ENCODE assay signal across 26 mouse cellular contexts in the genomic region with DNA sequence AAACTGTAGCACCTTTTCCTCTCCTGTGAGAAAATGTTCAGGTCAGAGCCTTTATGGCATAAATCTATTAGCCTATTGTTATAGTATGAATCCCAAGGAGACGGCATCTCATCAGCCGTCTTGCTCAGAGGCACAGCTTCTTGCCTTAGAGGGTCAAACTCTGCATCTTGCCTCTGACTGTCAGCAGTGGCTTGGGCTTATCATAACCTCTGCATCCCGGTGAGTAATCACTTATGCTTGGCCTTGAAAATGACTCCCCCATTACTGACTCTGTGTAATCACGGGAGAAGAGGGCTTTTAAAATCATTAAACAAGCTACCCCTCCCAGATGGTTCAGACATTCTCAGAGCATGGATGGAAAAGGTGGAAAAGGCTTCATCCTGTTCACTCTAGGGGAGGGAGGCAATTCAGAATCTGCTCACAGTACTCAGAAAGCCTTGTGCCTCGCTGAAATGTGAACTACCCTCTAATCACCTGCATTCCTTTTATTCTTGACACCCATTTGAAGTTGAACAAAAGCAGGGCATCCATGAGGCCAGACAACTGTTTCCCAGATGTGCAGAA.
DNase-seq lines count a peak whose midpoint lies in the region; ATAC-seq and TF ChIP-seq lines count a peak whose summit lies in the region.
"Had no signal": no experiment of that assay in that cellular context is flagged by ENCODE, and none has a peak within 500 bp of the region (broad histone marks: within the 10 kb centered on the region; RNA-seq: fewer than 3 reads in every experiment).

No protein-coding gene starts in this region.

- no peak for TF ChIP-seq CTCF in kidney, adult 2 months (conservative IDR thresholded peaks at IDR 0.05; ENCODE audit: insufficient read depth, insufficient read length, low read depth, low read length)
- no peak for TF ChIP-seq CTCF in brain, embryonic 14.5 days (IDR thresholded peaks at IDR 0.05; ENCODE audit: borderline replicate concordance, extremely low read depth, insufficient read depth, insufficient read length)

- H3K9me3 ChIP-seq in forebrain, embryonic 12.5 days: no peaks in the 10 kb centered on the region
- H3K9me3 ChIP-seq in forebrain, embryonic 16.5 days (ENCODE audit: control insufficient read depth, low read length): no peaks in the 10 kb centered on the region
- H3K9me3 ChIP-seq in kidney, embryonic 14.5 days (ENCODE audit: control insufficient read depth, low read length): no peaks in the 10 kb centered on the region
- H3K9me3 ChIP-seq: embryonic facial prominence, embryonic 15.5 days; heart, embryonic 12.5 days; hindbrain, embryonic 15.5 days; intestine, embryonic 15.5 days; kidney, embryonic 15.5 days; liver, embryonic 13.5 days had no signal

- H3K27me3 ChIP-seq in forebrain, embryonic 12.5 days: no peaks in the 10 kb centered on the region
- H3K27me3 ChIP-seq in forebrain, embryonic 16.5 days (replicated peaks; ENCODE audit: control insufficient read depth, insufficient read depth, low read length): no peaks in the 10 kb centered on the region
- no peaks in the 10 kb centered on the region for H3K27me3 ChIP-seq in kidney, embryonic 14.5 days (ENCODE audit: control insufficient read depth, insufficient read depth, low read length)
- H3K27me3 ChIP-seq in kidney, adult 2 months (replicated peaks; ENCODE audit: control insufficient read depth, insufficient read depth, low read length): no peaks in the 10 kb centered on the region
- H3K27me3 ChIP-seq: embryonic facial prominence, embryonic 15.5 days; heart, embryonic 12.5 days; hindbrain, embryonic 15.5 days; intestine, embryonic 15.5 days; kidney, embryonic 15.5 days; liver, embryonic 13.5 days had no signal

- H3K4me3 ChIP-seq in forebrain, embryonic 12.5 days (replicated peaks): no peak overlapping the region
- no peak overlapping the region for H3K4me3 ChIP-seq in forebrain, embryonic 16.5 days (replicated peaks; ENCODE audit: low read length)
- no peak overlapping the region for H3K4me3 ChIP-seq in kidney, embryonic 14.5 days (ENCODE audit: low read length)
- H3K4me3 ChIP-seq in kidney, adult 2 months (ENCODE audit: insufficient read depth, low read depth, low read length): no peak overlapping the region
- H3K4me3 ChIP-seq: embryonic facial prominence, embryonic 15.5 days; heart, embryonic 12.5 days; hindbrain, embryonic 15.5 days; intestine, embryonic 15.5 days; kidney, embryonic 15.5 days; liver, embryonic 13.5 days had no signal

- no peaks in the 10 kb centered on the region for H3K36me3 ChIP-seq in forebrain, embryonic 12.5 days (replicated peaks)
- no peaks in the 10 kb centered on the region for H3K36me3 ChIP-seq in forebrain, embryonic 16.5 days (ENCODE audit: control insufficient read depth, insufficient read depth)
- no peaks in the 10 kb centered on the region for H3K36me3 ChIP-seq in kidney, embryonic 14.5 days (ENCODE audit: control insufficient read depth, insufficient read depth, low read length)
- no peaks in the 10 kb centered on the region for H3K36me3 ChIP-seq in kidney, adult 2 months (ENCODE audit: control insufficient read depth, insufficient read depth, low read length)
- H3K36me3 ChIP-seq: embryonic facial prominence, embryonic 15.5 days; heart, embryonic 12.5 days; hindbrain, embryonic 15.5 days; intestine, embryonic 15.5 days; kidney, embryonic 15.5 days; liver, embryonic 13.5 days had no signal

- H3K4me1 ChIP-seq in forebrain, embryonic 12.5 days: peaks cover 4% of the 10 kb centered on the region
- H3K4me1 ChIP-seq in forebrain, embryonic 16.5 days (replicated peaks; ENCODE audit: control insufficient read depth, insufficient read depth, low read length): no peaks in the 10 kb centered on the region
- no peaks in the 10 kb centered on the region for H3K4me1 ChIP-seq in kidney, embryonic 14.5 days (ENCODE audit: control insufficient read depth, insufficient read depth, low read length)
- H3K4me1 ChIP-seq in kidney, adult 2 months (ENCODE audit: control insufficient read depth, insufficient read depth, low read length): no peaks in the 10 kb centered on the region
- H3K4me1 ChIP-seq: embryonic facial prominence, embryonic 15.5 days; heart, embryonic 12.5 days; intestine, embryonic 15.5 days; kidney, embryonic 15.5 days; liver, embryonic 13.5 days had no signal

- no peak for DNase-seq in kidney, adult 2 months
- peak; percentile 3 for DNase-seq in 3T3-L1 (ENCODE audit: low read depth, low spot score)
- peak; percentile 55 for DNase-seq in brain, embryonic 14.5 days (ENCODE audit: low read depth)
- no peak for DNase-seq in right cerebral cortex, postnatal 4 days
- DNase-seq: adrenal gland, postnatal 14 days; cerebellum, adult 9-10 months; gastrocnemius, postnatal 14 days; heart, adult 18-20 months; heart, postnatal 10 days; kidney, postnatal 36 days; layer of hippocampus, postnatal 36 days; liver, embryonic 13.5 days; lung, adult 2 months; lung, postnatal 14 days; retina, postnatal 1 day; right cerebral cortex, postnatal 25 days; thymus, postnatal 14 days had no signal

- H3K9ac ChIP-seq in forebrain, embryonic 12.5 days: no peak overlapping the region
- no peak overlapping the region for H3K9ac ChIP-seq in forebrain, embryonic 16.5 days (replicated peaks; ENCODE audit: low read depth, low read length)
- no peak overlapping the region for H3K9ac ChIP-seq in kidney, embryonic 14.5 days (ENCODE audit: low read depth, low read length)
- H3K9ac ChIP-seq: embryonic facial prominence, embryonic 15.5 days; heart, embryonic 12.5 days; hindbrain, embryonic 15.5 days; intestine, embryonic 15.5 days; kidney, embryonic 15.5 days; liver, embryonic 13.5 days had no signal

- H3K4me2 ChIP-seq in forebrain, embryonic 12.5 days: no peak overlapping the region
- H3K4me2 ChIP-seq in forebrain, embryonic 16.5 days (ENCODE audit: low read length): no peak overlapping the region
- H3K4me2 ChIP-seq in kidney, embryonic 14.5 days (replicated peaks; ENCODE audit: low read depth, low read length): no peak overlapping the region
- H3K4me2 ChIP-seq: embryonic facial prominence, embryonic 15.5 days; heart, embryonic 12.5 days; hindbrain, embryonic 15.5 days; intestine, embryonic 15.5 days; kidney, embryonic 15.5 days; liver, embryonic 13.5 days had no signal

- peak; percentile 72 for ATAC-seq in forebrain, embryonic 12.5 days (ENCODE audit: low FRiP score)
- ATAC-seq in forebrain, embryonic 16.5 days: no peak
- ATAC-seq in kidney, embryonic 14.5 days (ENCODE audit: low FRiP score, low TSS enrichment): 0 out of 2 replicates have a peak, but pooled peaks have one; percentile 35
- ATAC-seq in activated CD4-positive, CD25-positive, alpha-beta regulatory T cell, adult 4 months: no peak
- ATAC-seq: intestine, embryonic 15.5 days had no signal

- 46% methylated on average over 5 of the region's 5 CpGs for WGBS in forebrain, embryonic 12.5 days
- WGBS in forebrain, embryonic 16.5 days: 32% methylated on average over 5 of the region's 5 CpGs
- WGBS in kidney, embryonic 14.5 days: 33% methylated on average over 5 of the region's 5 CpGs
- WGBS in kidney, adult 2 months: 38% methylated on average over 5 of the region's 5 CpGs

- no peak for TF ChIP-seq POLR2A in kidney, adult 2 months (IDR thresholded peaks at IDR 0.05; ENCODE audit: low read depth, low read length)
- TF ChIP-seq POLR2A in brain, embryonic 14.5 days (IDR thresholded peaks at IDR 0.05; ENCODE audit: borderline replicate concordance, extremely low read depth, insufficient read depth, insufficient read length, poor library complexity, severe bottlenecking): no peak

- H3K27ac ChIP-seq in forebrain, embryonic 12.5 days: no peak overlapping the region
- no peak overlapping the region for H3K27ac ChIP-seq in forebrain, embryonic 16.5 days (ENCODE audit: low read length)
- no peak overlapping the region for H3K27ac ChIP-seq in kidney, embryonic 14.5 days (ENCODE audit: low read depth, low read length)
- H3K27ac ChIP-seq in kidney, adult 2 months (ENCODE audit: insufficient read depth, low read depth, low read length): no peak overlapping the region
- H3K27ac ChIP-seq: embryonic facial prominence, embryonic 15.5 days; hindbrain, embryonic 15.5 days; intestine, embryonic 15.5 days; kidney, embryonic 15.5 days; liver, embryonic 13.5 days had no signal

Comparison
In these comparisons a context has a peak if more than half of its experiments do, and no peak if none do; other contexts are left out.
1. ATAC-seq: peak in forebrain, embryonic 12.5 days (single experiment) and kidney, embryonic 14.5 days (single experiment); none in forebrain, embryonic 16.5 days (single experiment) and activated CD4-positive, CD25-positive, alpha-beta regulatory T cell, adult 4 months (single experiment).
2. DNase-seq: peak in 3T3-L1 (single experiment) and brain, embryonic 14.5 days (single experiment); none in kidney, adult 2 months (single experiment) and right cerebral cortex, postnatal 4 days (single experiment).